Mouse (Mus musculus): Measurements from ENCODE around the gene Sult3a2. TPM values are rescaled to one million over a fixed set of nuclear protein-coding genes. Genes with fewer than 3 reads are reported as not detected.

Sult3a2 gene
- total RNA-seq, 2 experiments from 2014 or later: not detected

- no peak for TF ChIP-seq CTCF (IDR thresholded peaks at IDR 0.05)
- DNase-seq: no peak
- Histone ChIP-seq H3K27ac (no peak overlapping the region), H3K4me3 (no peak overlapping the region)
- intact Hi-C loops (cut with DNase I): no loop called here
Observed at GRCm38 (mm10) chr10:33721827-33722438, 64.6 kb downstream of the Sult3a2 start.

Other genes with a start within 250 kb of the Sult3a2 start
- not detected for gene Clvs2, start 161.9 kb downstream of the Sult3a2 start, total RNA-seq (2021)
- not detected for gene Sult3a1, start 71.0 kb upstream of the Sult3a2 start, total RNA-seq (2021)
- not detected for gene Rsph4a, start 118.4 kb upstream of the Sult3a2 start, total RNA-seq (2021)
- gene Zup1, start 164.6 kb upstream of the Sult3a2 start, total RNA-seq (2021): 1 to 10 TPM; 8.1 to 8.3 TPM
- 100 to 1,000 TPM; 165 to 167 TPM for gene Rwdd1, start 232.9 kb upstream of the Sult3a2 start, total RNA-seq (2021)